Mouse (Mus musculus) brain, embryonic 14.5 days (tissue): ENCODE results near the gene Ctdsp1.

Experiments used
- CTCF ChIP-seq: fragments of 200-500 bp; IDR thresholded peaks from 2 replicates; pipeline ENCODE4 v1.5.1; 2012; ENCODE audit warnings: inconsistent platforms, mild to moderate bottlenecking, moderate library complexity, borderline replicate concordance; ENCODE audit not compliant: insufficient read depth, insufficient read length; ENCODE audit errors: extremely low read depth
- POLR2A ChIP-seq: fragments of 200-500 bp; IDR thresholded peaks from 2 replicates; pipeline ENCODE4 v1.6.1; 2012; ENCODE audit warnings: mild to moderate bottlenecking, inconsistent platforms, borderline replicate concordance; ENCODE audit not compliant: poor library complexity, insufficient read depth, insufficient read length, severe bottlenecking; ENCODE audit errors: extremely low read depth

DNA sequence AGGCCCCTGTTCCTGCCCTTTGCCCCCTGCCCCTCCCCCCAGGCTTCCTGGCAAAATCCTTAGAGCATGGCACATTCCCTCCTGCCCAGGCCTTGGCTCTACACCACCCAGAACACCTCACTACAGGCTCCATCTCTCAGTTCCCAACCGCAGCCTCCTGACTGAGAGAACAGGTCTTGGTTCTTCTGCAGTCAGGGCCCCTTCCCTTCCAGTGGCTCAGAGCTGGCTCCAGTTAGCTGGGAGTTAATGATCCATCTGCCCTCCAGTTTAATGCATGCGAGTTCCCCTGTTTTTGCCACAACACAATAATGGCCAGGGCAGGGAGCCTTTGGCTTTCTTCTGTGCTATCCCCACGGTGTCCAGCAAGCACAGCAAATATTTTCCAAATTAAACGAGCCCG is 48.1 kb upstream of the Ctdsp1 start:
- TF ChIP-seq CTCF (no peak), POLR2A (no peak)
